Mouse (Mus musculus) kidney, postnatal 25 days (tissue): ENCODE measurements around the gene Slc7a3.
A peak's percentile ranks its signal among the peaks of the same experiment; 100 is the strongest.
"Not testable (repeated sequence)": the region's sequence is repeated elsewhere in the genome, so short reads cannot be mapped to it uniquely, and the experiment has no call there.

Experiments
- DNase-seq, 2 experiments: peaks; one replicate each; pipeline ENCODE4 v3.0.0; 2021; ENCODE audit warnings: mixed read lengths in 2 of 2

Gene Slc7a3

GRCm38 (mm10) chrX:101085920-101086319 is at the start of gene Slc7a3:
Slc7a3 (minus strand) TSS chrX:101086020.
- no peak for DNase-seq

DNA sequence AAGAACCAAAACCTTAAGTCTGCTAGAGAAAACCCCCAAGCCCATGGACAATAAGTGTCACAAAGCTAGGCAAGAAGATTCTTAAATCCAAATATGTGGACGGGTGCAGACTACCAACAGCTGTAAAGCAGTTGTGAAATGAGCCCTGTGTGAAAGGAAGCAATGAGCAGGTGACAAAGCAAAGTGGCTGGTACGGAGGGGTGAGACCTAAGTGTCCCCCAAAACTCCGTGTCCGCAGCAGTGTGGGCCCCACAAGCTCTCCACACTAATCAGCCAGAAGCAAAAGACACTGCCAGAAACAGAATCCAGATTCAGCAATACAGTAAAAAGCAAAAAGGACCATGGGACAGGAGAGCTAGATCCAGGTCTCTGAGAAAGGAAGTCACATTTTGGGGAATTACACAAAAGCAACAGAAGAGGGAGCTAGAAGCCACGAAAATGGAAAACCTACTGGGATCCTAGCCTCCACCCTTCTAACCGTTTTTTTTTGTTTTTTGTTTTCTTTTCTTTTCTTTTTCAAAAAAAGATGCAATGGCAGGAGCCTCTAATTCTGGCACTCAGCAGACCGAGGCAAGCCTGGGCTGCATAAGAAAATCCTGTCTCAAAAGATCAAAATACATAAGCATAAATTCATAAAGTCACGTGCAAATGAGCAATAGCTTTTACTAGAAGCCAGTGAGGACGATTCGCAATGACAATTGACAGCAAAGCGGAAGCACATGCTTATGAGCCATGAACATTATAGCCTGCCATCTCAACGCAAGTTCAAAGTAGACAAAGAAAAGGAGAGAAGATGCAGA is 46.4 kb upstream of the Slc7a3 start:
- no peak for DNase-seq

DNA sequence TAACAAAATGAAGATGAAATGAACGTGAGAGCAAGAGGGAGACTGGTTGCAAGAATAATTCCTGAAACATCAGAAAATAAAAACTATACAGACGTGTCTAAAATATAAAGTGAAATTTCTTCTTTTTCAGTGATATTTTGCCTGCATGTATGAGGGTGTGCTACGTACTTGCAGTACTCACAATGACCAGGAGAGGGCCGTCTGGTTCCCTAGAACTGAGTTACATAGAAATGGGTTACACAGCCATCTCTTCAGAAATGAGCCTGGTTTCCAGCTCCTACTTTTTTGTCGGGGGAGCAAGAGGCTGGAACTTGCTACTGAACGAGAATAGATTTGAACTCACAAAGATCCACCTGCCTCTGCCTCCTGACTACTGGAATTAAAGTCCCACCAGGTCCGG is 45.2 kb upstream of the Slc7a3 start:
- DNase-seq, result peak; percentile 64 to 83

DNA sequence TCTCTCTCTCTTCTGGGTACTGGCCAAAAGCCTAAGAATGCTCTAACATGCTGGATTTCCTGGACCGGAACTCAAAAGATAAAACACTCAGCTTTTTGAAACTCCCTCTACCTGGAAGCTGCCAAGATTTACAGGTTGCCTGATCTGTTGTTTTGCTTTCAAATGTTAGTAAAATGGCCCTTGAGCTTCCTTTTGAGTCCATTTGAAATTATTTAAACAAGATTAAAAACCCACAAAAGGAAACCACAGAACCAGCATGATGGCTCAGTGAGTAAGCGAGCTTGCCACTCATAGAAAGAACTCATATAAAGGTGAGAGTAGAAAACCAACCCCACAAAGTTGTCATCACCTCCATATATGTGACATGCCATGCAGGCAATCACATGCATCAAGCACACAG is 42.7 kb upstream of the Slc7a3 start:
- DNase-seq, result no peak

- DNase-seq, result no peak
Observed at GRCm38 (mm10) chrX:101126977-101127376, 41.2 kb upstream of the Slc7a3 start.

- peak; percentile 7 to 51 for DNase-seq
Observed at GRCm38 (mm10) chrX:101126474-101126955, 40.7 kb upstream of the Slc7a3 start.

DNA sequence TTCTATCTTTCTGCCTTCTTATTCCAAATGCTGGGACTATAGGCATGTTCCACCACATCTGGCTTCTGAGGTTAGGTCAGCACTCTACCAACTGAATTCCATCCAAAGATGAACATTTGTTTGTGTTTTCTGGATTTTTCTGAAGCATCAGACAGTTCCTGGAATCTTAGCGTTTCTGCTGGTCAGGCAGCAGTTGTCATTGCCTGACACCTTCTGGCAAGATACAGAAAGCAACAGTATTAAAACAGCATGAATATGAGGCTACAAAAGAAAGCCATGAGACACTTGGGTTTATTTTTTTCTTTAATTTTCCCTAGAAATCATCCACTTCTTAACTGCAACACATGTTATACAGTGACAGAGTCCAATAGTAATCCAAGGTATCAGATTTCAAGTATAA is 34.7 kb upstream of the Slc7a3 start:
- DNase-seq, result no peak

- not testable (repeated sequence) for DNase-seq
Observed at GRCm38 (mm10) chrX:101085211-101085610, 609 bp downstream of the Slc7a3 start.

DNA sequence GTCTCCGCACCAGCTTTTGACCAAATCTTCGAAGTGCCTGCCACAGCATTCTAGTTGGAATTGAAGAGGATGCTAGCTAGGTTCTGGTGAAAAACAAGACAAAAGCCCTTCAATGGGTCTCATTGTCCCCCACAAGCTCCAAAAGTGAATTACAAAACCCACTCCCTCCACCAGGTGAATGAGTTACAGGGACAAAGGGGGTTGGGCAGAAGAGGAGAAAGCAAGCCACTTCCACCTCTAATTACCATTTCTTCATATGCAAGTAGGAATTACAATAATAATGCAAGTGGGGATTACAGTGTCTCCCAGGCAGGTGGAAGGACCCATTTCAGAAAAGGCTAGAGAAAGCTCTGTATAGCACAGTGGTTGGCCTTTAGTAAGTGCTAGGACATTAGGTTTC is 1.6 kb downstream of the Slc7a3 start:
- DNase-seq, result no peak

GRCm38 (mm10) chrX:101065245-101065644 is 20.6 kb downstream of the Slc7a3 start:
- DNase-seq, result no peak

DNA sequence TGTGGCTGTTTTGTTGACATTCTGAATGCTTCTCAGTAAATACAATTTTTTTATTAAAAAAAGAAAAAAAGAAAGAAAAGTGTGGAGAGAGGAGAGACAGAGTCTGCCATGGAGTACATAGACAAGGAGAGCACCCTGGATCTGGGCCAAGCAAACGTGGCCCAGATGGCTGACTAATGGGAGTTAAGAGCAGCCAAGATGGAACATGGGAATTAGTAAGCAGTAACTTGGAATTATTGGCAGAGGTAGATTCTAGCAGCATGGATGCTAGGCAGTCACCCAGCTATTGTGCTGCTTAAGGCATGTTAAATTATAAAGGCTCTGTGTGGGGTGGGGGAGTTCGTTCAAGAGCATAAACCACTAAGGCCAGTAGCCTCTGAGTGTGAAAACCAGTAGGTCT is 22.3 kb downstream of the Slc7a3 start:
- no peak for DNase-seq

- DNase-seq, result no peak
Observed at GRCm38 (mm10) chrX:101059541-101059940, 26.3 kb downstream of the Slc7a3 start, which contains the start of gene Tex11. Tex11 (minus strand) TSS chrX:101059667.
